Mouse (Mus musculus) spleen, adult 2 months (tissue): ENCODE data around the gene Tasp1.

ENCODE experiments used
- CTCF ChIP-seq: fragments of 200-500 bp; IDR thresholded peaks from 2 replicates; pipeline ENCODE4 v1.5.1; 2011; ENCODE audit warnings: mild to moderate bottlenecking, inconsistent platforms; ENCODE audit not compliant: insufficient read depth, insufficient read length, insufficient replicate concordance; ENCODE audit errors: extremely low read depth
- POLR2A ChIP-seq: fragments of 200-500 bp; IDR thresholded peaks from 2 replicates; pipeline ENCODE4 v1.6.1; 2011; ENCODE audit warnings: low read depth, low read length, inconsistent platforms

DNA sequence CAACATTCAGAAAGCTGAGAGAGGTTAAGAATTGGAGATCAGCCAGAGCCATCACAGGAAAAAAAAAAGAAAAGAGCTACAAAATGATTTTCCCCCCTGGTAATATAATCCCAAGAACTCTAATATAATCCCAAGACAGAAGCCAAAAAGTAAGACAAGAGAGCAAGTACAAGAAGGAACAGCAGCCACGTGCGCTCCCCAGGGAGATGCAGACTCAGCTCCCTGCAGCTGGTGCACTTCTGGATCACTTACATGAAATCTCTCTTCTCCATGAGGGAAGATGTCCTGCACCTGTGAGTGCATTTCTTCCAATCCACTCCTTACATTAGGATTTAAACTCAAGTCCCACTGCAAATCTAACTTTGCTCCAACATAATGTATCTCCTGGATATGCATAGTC is 134.4 kb downstream of the Tasp1 start:
- no peak for TF ChIP-seq CTCF
- TF ChIP-seq POLR2A, result no peak
